Mouse (Mus musculus): ENCODE data around the gene Cnfn.

GRCm38 (mm10) chr7:25368333-25368732, 1.2 kb downstream of the Cnfn start:
- no peak for TF ChIP-seq GATA1 (IDR thresholded peaks at IDR 0.05; ENCODE audit: low read length)
- TF ChIP-seq TAL1 (IDR thresholded peaks at IDR 0.05; ENCODE audit: low read length), result no peak
